Mouse (Mus musculus): Measurements from ENCODE around the gene Plekhg3.

DNA sequence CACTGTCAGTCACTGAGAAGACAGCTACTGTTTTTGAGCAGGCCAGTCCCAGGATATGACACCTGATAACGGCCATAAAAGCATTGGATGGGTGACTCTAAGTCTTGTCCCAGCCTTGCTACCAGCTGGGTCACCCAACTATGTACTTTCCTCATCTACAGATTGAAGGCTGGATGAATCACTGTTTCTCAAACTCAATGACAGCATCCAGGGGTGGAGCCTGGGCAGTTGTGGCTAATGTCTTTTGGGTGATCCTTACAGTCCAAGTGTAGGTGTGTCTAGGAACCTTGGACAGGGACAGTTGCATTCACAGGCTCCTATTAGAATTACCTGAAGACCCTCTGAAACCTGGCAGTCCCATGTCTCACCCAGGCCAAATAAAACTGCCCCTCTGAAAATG lies 49.1 kb downstream of the Plekhg3 start:
- TF ChIP-seq CTCF (IDR thresholded peaks at IDR 0.05; ENCODE audit: borderline replicate concordance, insufficient read depth, low read length) (no peak), POLR2A (IDR thresholded peaks at IDR 0.05; ENCODE audit: low read depth, low read length) (no peak)
